Mouse (Mus musculus) thymus, adult 2 months (tissue): ENCODE measurements around the gene Ctsh.

Experiments used
- CTCF ChIP-seq: fragments of 200-500 bp; IDR thresholded peaks from 2 replicates; pipeline ENCODE4 v1.5.1; 2012; ENCODE audit warnings: mild to moderate bottlenecking, control low read depth, low read length, moderate library complexity, borderline replicate concordance; ENCODE audit not compliant: control insufficient read depth, poor library complexity, insufficient read depth; ENCODE audit errors: extremely low read depth
- POLR2A ChIP-seq: fragments of 200-500 bp; IDR thresholded peaks from 2 replicates; pipeline ENCODE4 v1.6.1; 2012; ENCODE audit warnings: mild to moderate bottlenecking, low read length, control low read depth, moderate library complexity; ENCODE audit not compliant: control insufficient read depth, poor library complexity, insufficient read depth; ENCODE audit errors: extremely low read depth

DNA sequence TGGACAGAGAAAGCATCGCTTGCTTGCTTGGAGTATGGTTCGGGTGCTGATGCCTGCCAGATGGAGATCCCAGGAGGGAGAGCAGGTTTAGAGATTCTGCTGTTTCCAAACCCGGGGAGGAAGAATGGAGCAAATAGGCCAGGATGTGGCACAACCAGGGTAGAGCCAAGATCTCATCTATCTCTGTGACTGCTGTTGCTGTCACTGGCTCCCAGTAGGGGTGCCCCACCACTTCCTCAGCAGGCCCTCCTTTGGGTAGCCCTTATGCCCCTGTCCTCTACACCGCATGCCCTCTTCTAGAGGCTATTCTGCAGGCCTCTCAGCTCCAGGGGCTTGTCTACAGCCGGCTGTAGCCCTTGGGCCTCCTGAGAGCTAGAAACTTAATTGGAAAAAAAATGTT is 22.2 kb downstream of the Ctsh start:
- TF ChIP-seq POLR2A, result no peak
- no peak for TF ChIP-seq CTCF
